Mouse (Mus musculus) hindbrain, embryonic 11.5 days (tissue): ENCODE measurements around the gene Lyrm2. TPM values are rescaled to one million over a fixed set of nuclear protein-coding genes. Genes with fewer than 3 reads are reported as not detected.
A peak's percentile ranks its signal among the peaks of the same experiment; 100 is the strongest.

Experiments
- ATAC-seq: fragments of 200-750 bp; cut with Nextera tagmentation; 2 replicates; pipeline ENCODE4 v1.8.0; 2017; ENCODE audit warnings: mild to moderate bottlenecking, moderate TSS enrichment, moderate library complexity; ENCODE audit not compliant: low FRiP score
- DNase-seq: peaks from one replicate; pipeline ENCODE4 v3.0.0-alpha.2; 2015; ENCODE audit warnings: low spot score
- H3K27ac ChIP-seq: fragments of 300-500 bp; sonication (generic); 2 replicates; pipeline ENCODE4 v1.5.1; 2014; ENCODE audit warnings: mild to moderate bottlenecking, low read depth, low read length
- H3K27me3 ChIP-seq: fragments of 300-500 bp; sonication (generic); 2 replicates; pipeline ENCODE4 v1.6.1; 2014; ENCODE audit warnings: mild to moderate bottlenecking, low read length, moderate library complexity, mixed read lengths; ENCODE audit not compliant: control insufficient read depth, insufficient read depth
- H3K36me3 ChIP-seq: fragments of 300-500 bp; sonication (generic); 2 replicates; pipeline ENCODE4 v1.6.1; 2014; ENCODE audit warnings: mild to moderate bottlenecking, low read length, moderate library complexity, mixed read lengths; ENCODE audit not compliant: control insufficient read depth, insufficient read depth
- H3K4me1 ChIP-seq: fragments of 300-500 bp; sonication (generic); replicated peaks from 2 replicates; pipeline ENCODE4 v1.6.1; 2014; ENCODE audit warnings: low read length, mixed read lengths; ENCODE audit not compliant: control insufficient read depth, insufficient read depth
- H3K4me2 ChIP-seq: fragments of 300-500 bp; sonication (generic); replicated peaks from 2 replicates; pipeline ENCODE4 v1.6.1; 2014; ENCODE audit warnings: mild to moderate bottlenecking, low read depth, low read length
- H3K4me3 ChIP-seq: fragments of 300-500 bp; sonication (generic); 2 replicates; pipeline ENCODE4 v1.5.1; 2014; ENCODE audit warnings: low read depth, low read length
- H3K9ac ChIP-seq: fragments of 300-500 bp; sonication (generic); 2 replicates; pipeline ENCODE4 v1.6.1; 2014; ENCODE audit warnings: low read depth, low read length
- H3K9me3 ChIP-seq: fragments of 300-500 bp; sonication (generic); 2 replicates; pipeline ENCODE4 v1.6.1; 2016; ENCODE audit warnings: low read length; ENCODE audit not compliant: control insufficient read depth
- WGBS: fragments of 180-500 bp; shearing (Covaris S2); extraction: QIAGEN DNeasy Blood & Tissue Kit; methylation state at CpG from one replicate; pipeline ENCODE4 v1.1.7; 2014; 5-methylcytosine and 5-hydroxymethylcytosine counted together
- polyA plus RNA-seq: library from polyadenylated mRNA; unstranded; fragments of >200 nt; fragmentation: Nextera tagmentation; extraction: Ambion mirVana; gene quantifications from 2 replicates; pipeline ENCODE4 v1.2.1, GENCODE M21; 2014

Lyrm2 gene
- polyA plus RNA-seq, 1 experiment from 2014 or later, result 154 TPM

GRCm38 (mm10) chr4:32798976-32799375 lies 1.1 kb upstream of the Lyrm2 start:
- Histone ChIP-seq H3K27me3 (no peaks in the 10 kb centered on the region), H3K36me3 (no peaks in the 10 kb centered on the region), H3K9me3 (no peaks in the 10 kb centered on the region), H3K4me2 (no peak overlapping the region), H3K9ac (no peak overlapping the region), H3K27ac (no peak overlapping the region), H3K4me1 (peaks cover 3% of the 10 kb centered on the region), H3K4me3 (no peak overlapping the region)
- DNase-seq, result no peak
- WGBS, result 94% methylated on average over 4 of the region's 4 CpGs
- no peak for ATAC-seq

GRCm38 (mm10) chr4:32800577-32801170 lies 621 bp downstream of the Lyrm2 start:
- DNase-seq (no peak), ATAC-seq (peak; percentile 62; the same call in 1 of the 2 replicates)
- H3K36me3 ChIP-seq, result no peaks in the 10 kb centered on the region
- 13% methylated on average over 9 of the region's 9 CpGs for WGBS
- H3K4me3 ChIP-seq, result peak overlapping the region; percentile 76
- H3K9me3 ChIP-seq, result no peaks in the 10 kb centered on the region
- H3K27me3 ChIP-seq, result no peaks in the 10 kb centered on the region
- peak overlapping the region; percentile 68 for H3K4me2 ChIP-seq
- peak overlapping the region; percentile 98 for H3K27ac ChIP-seq
- peaks cover 3% of the 10 kb centered on the region for H3K4me1 ChIP-seq
- H3K9ac ChIP-seq, result peak overlapping the region; percentile 98

GRCm38 (mm10) chr4:32817478-32817877 lies 17.4 kb downstream of the Lyrm2 start:
- 79% methylated on average over 5 of the region's 5 CpGs for WGBS
- no peak for DNase-seq

GRCm38 (mm10) chr4:32820676-32821075 lies 20.6 kb downstream of the Lyrm2 start:
- ATAC-seq (no peak), DNase-seq (no peak)
- Histone ChIP-seq H3K27ac (no peak overlapping the region), H3K27me3 (no peaks in the 10 kb centered on the region), H3K9ac (no peak overlapping the region), H3K9me3 (no peaks in the 10 kb centered on the region), H3K4me3 (no peak overlapping the region), H3K4me2 (no peak overlapping the region), H3K36me3 (0 out of 2 replicates have a peak, but pooled peaks cover 3% of the 10 kb centered on the region), H3K4me1 (no peaks in the 10 kb centered on the region)
- 91% methylated on average over 3 of the region's 3 CpGs for WGBS

More at GRCm38 (mm10) chr4:32817478-32817877, 17.4 kb downstream of the Lyrm2 start:
- no peaks in the 10 kb centered on the region for H3K27me3 ChIP-seq
- H3K27ac ChIP-seq, result no peak overlapping the region
- ATAC-seq, result no peak
- H3K4me1 ChIP-seq, result no peaks in the 10 kb centered on the region
- no peak overlapping the region for H3K4me2 ChIP-seq
- H3K36me3 ChIP-seq, result peaks cover 5% of the 10 kb centered on the region; the same call in 1 of the 2 replicates
- no peak overlapping the region for H3K4me3 ChIP-seq
- H3K9ac ChIP-seq, result no peak overlapping the region
- no peaks in the 10 kb centered on the region for H3K9me3 ChIP-seq

- no peaks in the 10 kb centered on the region for H3K27me3 ChIP-seq
- 0 out of 2 replicates have a peak, but pooled peaks cover 3% of the 10 kb centered on the region for H3K36me3 ChIP-seq
- H3K4me1 ChIP-seq, result no peaks in the 10 kb centered on the region
- 59% methylated on average over 8 of the region's 8 CpGs for WGBS
- no peak overlapping the region for H3K9ac ChIP-seq
- H3K4me2 ChIP-seq, result no peak overlapping the region
- H3K9me3 ChIP-seq, result no peaks in the 10 kb centered on the region
- H3K27ac ChIP-seq, result no peak overlapping the region
- no peak overlapping the region for H3K4me3 ChIP-seq
- ATAC-seq (no peak), DNase-seq (no peak)
Measured at GRCm38 (mm10) chr4:32824254-32824653, 24.2 kb downstream of the Lyrm2 start.

- Histone ChIP-seq H3K27me3 (no peaks in the 10 kb centered on the region), H3K9ac (no peak overlapping the region), H3K4me1 (no peaks in the 10 kb centered on the region), H3K27ac (no peak overlapping the region), H3K36me3 (no peaks in the 10 kb centered on the region), H3K4me3 (no peak overlapping the region), H3K4me2 (no peak overlapping the region), H3K9me3 (no peaks in the 10 kb centered on the region)
- ATAC-seq (no peak), DNase-seq (no peak)
- 77% methylated on average over 7 of the region's 7 CpGs for WGBS
Measured at GRCm38 (mm10) chr4:32826925-32827324, 26.9 kb downstream of the Lyrm2 start.

GRCm38 (mm10) chr4:32828385-32829077 lies 28.5 kb downstream of the Lyrm2 start:
- no peaks in the 10 kb centered on the region for H3K36me3 ChIP-seq
- 89% methylated on average over 10 of the region's 10 CpGs for WGBS
- H3K4me3 ChIP-seq, result no peak overlapping the region
- H3K4me1 ChIP-seq, result no peaks in the 10 kb centered on the region
- H3K27me3 ChIP-seq, result no peaks in the 10 kb centered on the region
- no peak overlapping the region for H3K27ac ChIP-seq
- H3K4me2 ChIP-seq, result no peak overlapping the region
- no peak for ATAC-seq
- no peak for DNase-seq
- H3K9ac ChIP-seq, result no peak overlapping the region
- H3K9me3 ChIP-seq, result no peaks in the 10 kb centered on the region

GRCm38 (mm10) chr4:32829316-32829715 lies 29.3 kb downstream of the Lyrm2 start:
- Histone ChIP-seq H3K4me1 (no peaks in the 10 kb centered on the region), H3K9me3 (no peaks in the 10 kb centered on the region), H3K4me3 (no peak overlapping the region), H3K27ac (no peak overlapping the region), H3K4me2 (no peak overlapping the region), H3K27me3 (no peaks in the 10 kb centered on the region), H3K36me3 (no peaks in the 10 kb centered on the region), H3K9ac (no peak overlapping the region)
- 57% methylated on average over 10 of the region's 10 CpGs for WGBS
- DNase-seq (no peak), ATAC-seq (no peak)
